In the genomic region with DNA sequence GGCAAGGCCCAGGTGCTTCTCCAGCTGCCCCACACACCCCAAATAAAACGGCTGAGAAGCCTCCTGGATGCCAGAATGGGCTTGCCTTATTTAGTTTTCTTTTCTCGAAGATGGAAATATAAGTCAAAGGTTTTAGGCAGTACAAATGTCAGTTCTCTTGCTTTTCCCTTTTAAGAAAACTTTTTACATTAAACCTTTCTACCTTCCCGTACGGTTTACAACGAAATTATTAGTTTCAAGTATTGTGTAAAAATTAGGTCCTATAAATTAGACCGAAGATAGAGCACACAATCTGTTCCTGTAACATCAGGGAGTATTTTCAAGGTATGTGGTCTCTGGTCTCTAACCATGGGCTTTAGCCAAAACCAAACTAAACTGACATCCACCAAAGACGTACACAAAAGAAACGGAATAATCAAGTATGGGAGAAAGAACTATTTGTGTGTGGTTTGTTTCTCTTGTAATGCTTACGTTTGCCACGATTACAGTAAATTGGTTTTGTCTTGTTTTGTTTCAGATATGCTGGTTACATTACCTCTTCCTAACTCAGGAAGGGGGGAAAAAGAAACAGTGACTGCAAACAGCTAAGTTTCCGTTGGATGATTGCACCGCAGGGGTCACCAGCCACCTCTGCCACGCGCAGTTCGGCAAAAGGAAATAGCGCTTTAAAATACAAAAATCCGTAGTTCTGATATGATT, we compare ENCODE assay signal across 7 mouse cellular contexts. TPM values are rescaled to one million over a fixed set of nuclear protein-coding genes. Genes with fewer than 3 reads are reported as not detected.
DNase-seq lines count a peak whose midpoint lies in the region; ATAC-seq and TF ChIP-seq lines count a peak whose summit lies in the region.

No protein-coding gene starts in this region.

- H3K36me3 ChIP-seq in lung, postnatal 0 days (ENCODE audit: insufficient read depth, low read length): no peaks in the 10 kb centered on the region
- H3K36me3 ChIP-seq in forebrain, postnatal 0 days (ENCODE audit: insufficient read depth): no peaks in the 10 kb centered on the region
- no peaks in the 10 kb centered on the region for H3K36me3 ChIP-seq in liver, embryonic 11.5 days (ENCODE audit: control insufficient read depth, insufficient read depth, low read length)
- no peaks in the 10 kb centered on the region for H3K36me3 ChIP-seq in stomach, postnatal 0 days (ENCODE audit: control insufficient read depth, insufficient read depth, low read length)

- peak overlapping the region; percentile 68 for H3K9ac ChIP-seq in lung, postnatal 0 days (replicated peaks; ENCODE audit: low read depth)
- no peak overlapping the region for H3K9ac ChIP-seq in forebrain, postnatal 0 days
- H3K9ac ChIP-seq in liver, embryonic 11.5 days (ENCODE audit: low read depth, low read length): no peak overlapping the region
- H3K9ac ChIP-seq in stomach, postnatal 0 days (ENCODE audit: low read length): peak overlapping the region; percentile 83

- no peaks in the 10 kb centered on the region for H3K9me3 ChIP-seq in lung, postnatal 0 days (ENCODE audit: low read length)
- no peaks in the 10 kb centered on the region for H3K9me3 ChIP-seq in forebrain, postnatal 0 days (ENCODE audit: low read length)
- no peaks in the 10 kb centered on the region for H3K9me3 ChIP-seq in liver, embryonic 11.5 days (ENCODE audit: control insufficient read depth, low read length)
- H3K9me3 ChIP-seq in stomach, postnatal 0 days (ENCODE audit: control insufficient read depth, low read length): no peaks in the 10 kb centered on the region

- ATAC-seq in lung, postnatal 0 days: no peak
- ATAC-seq in forebrain, postnatal 0 days: no peak
- ATAC-seq in liver, embryonic 11.5 days (replicated peaks; ENCODE audit: low FRiP score): no peak
- no peak for ATAC-seq in stomach, postnatal 0 days (ENCODE audit: low FRiP score, low TSS enrichment)

- H3K27ac ChIP-seq in lung, postnatal 0 days (ENCODE audit: low read length): peak overlapping the region; percentile 95
- H3K27ac ChIP-seq in forebrain, postnatal 0 days (ENCODE audit: low read depth, low read length): no peak overlapping the region
- H3K27ac ChIP-seq in liver, embryonic 11.5 days (ENCODE audit: low read depth, low read length): no peak overlapping the region
- H3K27ac ChIP-seq in stomach, postnatal 0 days (replicated peaks): peak overlapping the region; percentile 96

- 16% methylated on average over 17 of the region's 17 CpGs for WGBS in lung, postnatal 0 days
- 9% methylated on average over 17 of the region's 17 CpGs for WGBS in forebrain, postnatal 0 days
- WGBS in liver, embryonic 11.5 days: 7% methylated on average over 17 of the region's 17 CpGs
- WGBS in stomach, postnatal 0 days: 20% methylated on average over 17 of the region's 17 CpGs

- no peaks in the 10 kb centered on the region for H3K4me1 ChIP-seq in lung, postnatal 0 days (ENCODE audit: insufficient read depth, low read depth, low read length)
- no peaks in the 10 kb centered on the region for H3K4me1 ChIP-seq in forebrain, postnatal 0 days (ENCODE audit: insufficient read depth)
- no peaks in the 10 kb centered on the region; the same call in 1 of the 2 replicates for H3K4me1 ChIP-seq in liver, embryonic 11.5 days (replicated peaks; ENCODE audit: control insufficient read depth, insufficient read depth, low read length)
- no peaks in the 10 kb centered on the region for H3K4me1 ChIP-seq in stomach, postnatal 0 days (replicated peaks; ENCODE audit: control insufficient read depth, insufficient read depth)

- H3K4me2 ChIP-seq in lung, postnatal 0 days (replicated peaks; ENCODE audit: low read depth, low read length): peak overlapping the region; percentile 93
- peak overlapping the region; percentile 76; the same call in 1 of the 2 replicates for H3K4me2 ChIP-seq in forebrain, postnatal 0 days (ENCODE audit: low read depth)
- peak overlapping the region; percentile 71 for H3K4me2 ChIP-seq in liver, embryonic 11.5 days
- peak overlapping the region; percentile 80 for H3K4me2 ChIP-seq in stomach, postnatal 0 days (replicated peaks; ENCODE audit: low read depth)

- DNase-seq in lung, postnatal 0 days (ENCODE audit: low spot score): no peak
- no peak for DNase-seq in lung, postnatal 36 days
- peak; percentile 85 for DNase-seq in forebrain, postnatal 0 days
- no peak for DNase-seq in liver, embryonic 11.5 days (ENCODE audit: low spot score)
- no peak for DNase-seq in stomach, postnatal 0 days (ENCODE audit: low spot score)
- no peak for DNase-seq in spleen, adult 18-20 months
- DNase-seq in left cerebral cortex, adult 11 months (ENCODE audit: low spot score): no peak

- peak overlapping the region; percentile 73 for H3K4me3 ChIP-seq in lung, postnatal 0 days (ENCODE audit: low read depth, low read length)
- no peak overlapping the region; the same call in 1 of the 2 replicates for H3K4me3 ChIP-seq in forebrain, postnatal 0 days (ENCODE audit: low read depth, low read length)
- peak overlapping the region; percentile 60 for H3K4me3 ChIP-seq in liver, embryonic 11.5 days (ENCODE audit: low read depth, low read length)
- H3K4me3 ChIP-seq in stomach, postnatal 0 days (ENCODE audit: low read depth, low read length): peak overlapping the region; percentile 70

- TF ChIP-seq CTCF in lung, postnatal 0 days (IDR thresholded peaks at IDR 0.05): no peak
- no peak for TF ChIP-seq CTCF in forebrain, postnatal 0 days (IDR thresholded peaks at IDR 0.05; ENCODE audit: low read depth)
- TF ChIP-seq CTCF in stomach, postnatal 0 days (IDR thresholded peaks at IDR 0.05; ENCODE audit: low read depth): no peak; the same call in 1 of the 2 replicates

- 0 out of 2 replicates have a peak, but pooled peaks cover 3% of the 10 kb centered on the region for H3K27me3 ChIP-seq in lung, postnatal 0 days (replicated peaks; ENCODE audit: insufficient read depth, low read length)
- peaks cover 58% of the 10 kb centered on the region for H3K27me3 ChIP-seq in forebrain, postnatal 0 days (ENCODE audit: insufficient read depth, low read length)
- H3K27me3 ChIP-seq in liver, embryonic 11.5 days (replicated peaks; ENCODE audit: control insufficient read depth, insufficient read depth, low read length): peaks cover 78% of the 10 kb centered on the region
- H3K27me3 ChIP-seq in stomach, postnatal 0 days (ENCODE audit: control insufficient read depth, insufficient read depth, low read length): no peaks in the 10 kb centered on the region

- no peak for TF ChIP-seq EP300 in lung, postnatal 0 days (IDR thresholded peaks at IDR 0.05)
- no peak for TF ChIP-seq EP300 in stomach, postnatal 0 days (optimal IDR thresholded peaks at IDR 0.05)

RNA-seq across cellular contexts. Expression of gene Mecom, which starts 41.3 kb away (rescaled TPM):
- 22.4 and 29.5 TPM in 2 replicates for polyA plus RNA-seq in lung, postnatal 0 days (2015; fragmentation: Nextera tagmentation; extraction: Ambion mirVana)
- 3.2 and 3.9 TPM in 2 replicates for total RNA-seq in forebrain, postnatal 0 days (2014; rRNA removed)
- polyA plus RNA-seq in forebrain, postnatal 0 days (2015; fragmentation: Nextera tagmentation; extraction: Ambion mirVana): 1.9 TPM in 2 replicates
- 5.7 and 6.9 TPM in 2 replicates for polyA plus RNA-seq in liver, embryonic 11.5 days (2014; fragmentation: Nextera tagmentation; extraction: Ambion mirVana)
- 25.7 and 27.9 TPM in 2 replicates for polyA plus RNA-seq in stomach, postnatal 0 days (2015; fragmentation: Nextera tagmentation; extraction: Ambion mirVana)

Comparison
In these comparisons a context has a peak if more than half of its experiments do, and no peak if none do; other contexts are left out.
1. H3K27ac ChIP-seq: peak in lung, postnatal 0 days (single experiment) and stomach, postnatal 0 days (single experiment); none in forebrain, postnatal 0 days (single experiment) and liver, embryonic 11.5 days (single experiment).
2. H3K9ac ChIP-seq: peak in lung, postnatal 0 days (single experiment) and stomach, postnatal 0 days (single experiment); none in forebrain, postnatal 0 days (single experiment) and liver, embryonic 11.5 days (single experiment).
3. Peak in every context shown above with its lines, with median percentiles within 50 percentile points of each other: H3K4me2 ChIP-seq.